Mouse (Mus musculus): ENCODE results near the gene Irak1bp1. TPM values are rescaled to one million over a fixed set of nuclear protein-coding genes. Genes with fewer than 3 reads are reported as not detected.

Irak1bp1 gene
- polyA plus RNA-seq, 1 experiment: 13.1 TPM

DNA sequence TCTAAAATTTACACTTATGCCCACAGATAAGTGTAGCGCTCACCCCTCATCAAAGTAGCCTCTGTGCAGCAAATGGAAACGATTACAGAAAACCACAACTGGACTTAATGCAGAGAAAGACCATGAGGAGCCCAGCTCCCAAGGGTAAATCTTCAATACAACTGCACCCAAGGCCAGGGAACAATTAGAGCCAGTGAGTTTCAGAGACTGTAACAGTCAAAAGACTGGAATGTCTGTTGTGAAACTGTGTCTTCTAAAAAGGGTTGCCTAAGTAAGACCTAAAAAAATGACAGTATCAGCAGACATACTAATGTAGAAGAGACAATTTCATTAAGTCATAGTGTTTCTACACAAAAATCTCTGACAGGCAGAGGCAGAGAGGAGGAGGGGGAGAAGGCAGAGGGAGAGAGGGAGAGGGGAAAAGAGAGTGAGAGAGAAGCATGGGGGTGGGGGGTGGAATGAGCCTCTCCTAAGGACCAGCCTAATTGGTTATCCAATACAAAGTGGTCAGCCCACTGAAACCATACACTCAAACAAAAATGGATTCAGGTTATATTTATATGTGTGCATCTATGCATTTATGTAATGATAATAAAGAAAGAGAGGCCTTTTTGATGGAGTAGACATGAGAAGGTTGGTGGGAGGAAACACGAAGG is 32.6 kb downstream of the Irak1bp1 start:
- TF ChIP-seq POLR2A (IDR thresholded peaks at IDR 0.05; ENCODE audit: low read depth, low read length) (no peak), CTCF (IDR thresholded peaks at IDR 0.05; ENCODE audit: borderline replicate concordance, insufficient read depth, low read length) (no peak)
- Histone ChIP-seq H3K4me3 (ENCODE audit: insufficient read depth, low read length) (no peak overlapping the region), H3K4me1 (ENCODE audit: control insufficient read depth, insufficient read depth, low read length) (no peaks in the 10 kb centered on the region), H3K27ac (ENCODE audit: insufficient read depth, low read length) (peak overlapping the region; percentile 8; the same call in 1 of the 2 replicates)

DNA sequence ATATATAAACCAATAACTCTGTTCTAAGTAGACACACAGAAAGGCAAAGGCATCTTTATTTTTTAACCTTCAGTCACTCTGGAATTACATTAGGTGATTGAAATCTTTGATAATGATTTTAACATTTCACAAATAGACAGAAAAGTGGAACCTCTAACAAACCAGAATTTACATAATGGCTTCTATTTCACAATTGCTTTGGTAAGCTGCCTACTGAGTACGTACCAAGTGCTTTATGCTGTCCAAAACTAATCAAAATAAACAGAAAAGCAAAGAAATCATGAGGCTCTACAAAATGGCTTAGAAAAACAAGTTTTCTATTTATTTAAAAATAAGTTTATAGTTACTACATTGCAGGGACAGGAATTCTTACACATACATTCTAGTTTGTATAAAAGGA is 36.8 kb downstream of the Irak1bp1 start:
- no peaks in the 10 kb centered on the region for H3K4me1 ChIP-seq (ENCODE audit: control insufficient read depth, insufficient read depth, low read length)
- no peak overlapping the region for H3K4me3 ChIP-seq (ENCODE audit: insufficient read depth, low read length)
- TF ChIP-seq POLR2A (IDR thresholded peaks at IDR 0.05; ENCODE audit: low read depth, low read length): no peak
- TF ChIP-seq CTCF (IDR thresholded peaks at IDR 0.05; ENCODE audit: borderline replicate concordance, insufficient read depth, low read length): no peak
- no peak overlapping the region for H3K27ac ChIP-seq (ENCODE audit: insufficient read depth, low read length)

DNA sequence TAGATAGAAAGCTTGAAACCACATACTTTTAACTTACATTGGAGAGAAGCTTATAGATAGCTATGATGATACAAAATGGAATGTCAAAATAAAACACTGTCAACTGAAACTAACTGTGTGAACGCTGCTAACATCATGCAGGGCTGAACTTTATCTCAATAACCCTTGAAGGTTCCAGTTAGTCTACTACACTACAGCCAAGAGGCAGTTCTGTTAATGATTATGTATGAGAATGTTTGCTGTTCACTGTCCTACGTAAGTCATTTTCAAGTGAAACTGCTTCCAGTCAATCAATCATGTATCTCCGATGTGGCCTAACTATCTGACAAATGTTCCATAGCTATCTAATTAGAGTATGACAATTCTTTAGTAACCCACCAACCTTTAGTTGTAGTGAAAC is 38.4 kb downstream of the Irak1bp1 start:
- no peak for TF ChIP-seq CTCF (IDR thresholded peaks at IDR 0.05; ENCODE audit: borderline replicate concordance, insufficient read depth, low read length)
- Histone ChIP-seq H3K4me1 (ENCODE audit: control insufficient read depth, insufficient read depth, low read length) (no peaks in the 10 kb centered on the region), H3K4me3 (ENCODE audit: insufficient read depth, low read length) (no peak overlapping the region), H3K27ac (ENCODE audit: insufficient read depth, low read length) (no peak overlapping the region)

DNA sequence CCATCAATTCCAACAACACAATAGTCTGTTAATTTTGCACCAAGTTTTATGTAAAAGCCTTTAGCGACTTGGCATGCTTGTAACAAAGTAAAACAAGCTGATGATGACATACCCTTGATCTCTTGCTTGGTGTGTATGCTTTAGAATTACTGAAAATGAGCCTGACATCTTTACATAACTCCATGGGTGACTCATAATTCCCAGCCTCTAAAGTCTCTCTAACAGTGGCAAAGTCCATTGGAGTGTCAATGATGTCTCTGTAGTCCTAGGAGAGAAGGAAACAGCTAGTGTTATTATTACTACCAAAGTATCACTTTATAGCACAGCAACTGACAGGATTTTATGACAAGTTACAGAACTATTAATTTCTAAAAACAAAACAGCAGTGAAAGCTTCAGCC is 47.7 kb downstream of the Irak1bp1 start:
- TF ChIP-seq POLR2A (IDR thresholded peaks at IDR 0.05; ENCODE audit: low read depth, low read length) (no peak), CTCF (IDR thresholded peaks at IDR 0.05; ENCODE audit: borderline replicate concordance, insufficient read depth, low read length) (no peak)
- Histone ChIP-seq H3K4me3 (ENCODE audit: insufficient read depth, low read length) (no peak overlapping the region), H3K4me1 (ENCODE audit: control insufficient read depth, insufficient read depth, low read length) (no peaks in the 10 kb centered on the region)

DNA sequence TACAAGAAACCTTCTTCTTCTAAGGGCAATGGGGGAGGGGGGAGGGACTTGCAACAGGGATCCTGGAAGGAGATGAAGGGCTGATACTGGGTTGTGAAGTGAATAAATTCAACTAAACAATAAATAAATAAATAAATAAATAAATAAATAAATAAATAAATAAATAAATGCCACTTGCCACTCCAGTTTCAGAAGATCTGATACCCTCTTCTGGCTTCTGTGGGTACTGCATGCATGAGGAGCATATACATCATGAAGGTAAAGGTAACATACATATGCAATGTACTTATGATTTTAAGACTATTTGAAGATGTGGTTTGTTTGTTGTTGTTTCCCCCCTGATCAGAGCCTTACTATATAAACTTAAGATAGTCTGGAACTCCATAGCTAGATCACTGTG is 54.8 kb downstream of the Irak1bp1 start:
- Histone ChIP-seq H3K4me1 (ENCODE audit: control insufficient read depth, insufficient read depth, low read length) (no peaks in the 10 kb centered on the region), H3K4me3 (ENCODE audit: insufficient read depth, low read length) (no peak overlapping the region), H3K27ac (ENCODE audit: insufficient read depth, low read length) (no peak overlapping the region)
- TF ChIP-seq POLR2A (IDR thresholded peaks at IDR 0.05; ENCODE audit: low read depth, low read length) (no peak), CTCF (IDR thresholded peaks at IDR 0.05; ENCODE audit: borderline replicate concordance, insufficient read depth, low read length) (no peak)

More for the DNA sequence above, 47.7 kb downstream of the Irak1bp1 start:
- no peak overlapping the region for H3K27ac ChIP-seq (ENCODE audit: insufficient read depth, low read length)

DNA sequence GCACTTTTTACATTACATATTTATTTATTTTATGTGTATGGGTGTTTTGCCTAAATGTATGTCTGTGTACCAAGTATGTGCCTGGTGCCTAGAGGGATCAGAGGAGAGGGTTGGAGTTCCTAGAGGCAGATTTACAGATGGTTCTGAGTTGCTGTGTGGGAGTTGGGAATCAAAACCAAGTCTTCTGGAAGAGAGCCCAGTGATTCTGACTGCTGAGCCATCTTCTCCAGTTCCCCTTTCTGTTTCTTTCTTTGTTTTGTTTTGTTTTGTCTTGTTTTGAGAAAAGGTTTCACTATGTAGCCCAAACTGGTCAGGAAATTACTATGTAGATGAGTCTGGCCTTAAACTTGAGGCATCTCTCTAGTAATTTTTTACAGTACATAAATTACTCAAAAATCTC is 59.3 kb downstream of the Irak1bp1 start:
- no peak for TF ChIP-seq POLR2A (IDR thresholded peaks at IDR 0.05; ENCODE audit: low read depth, low read length)
- TF ChIP-seq CTCF (IDR thresholded peaks at IDR 0.05; ENCODE audit: borderline replicate concordance, insufficient read depth, low read length): no peak
- H3K4me1 ChIP-seq (ENCODE audit: control insufficient read depth, insufficient read depth, low read length): no peaks in the 10 kb centered on the region
- no peak overlapping the region for H3K27ac ChIP-seq (ENCODE audit: insufficient read depth, low read length)
- no peak overlapping the region for H3K4me3 ChIP-seq (ENCODE audit: insufficient read depth, low read length)

Other genes starting within 250 kb of the Irak1bp1 start
- 51.2 and 66.6 TPM in 2 replicates for gene Phip, start 146.0 kb downstream of the Irak1bp1 start, polyA plus RNA-seq (2011; ENCODE audit: insufficient read length, low read depth, missing spikeins)